Mouse (Mus musculus) C2C12 (cell line): ENCODE results near the gene Zfp975.
"Not testable (repeated sequence)": the region's sequence is repeated elsewhere in the genome, so short reads cannot be mapped to it uniquely, and the experiment has no call there.

Source experiments
- CTCF ChIP-seq: IDR thresholded peaks from one replicate; pipeline ENCODE4 v1.5.1; 2011; ENCODE audit not compliant: control insufficient read depth, insufficient read depth, insufficient read length
- MYOG ChIP-seq: IDR thresholded peaks from one replicate; pipeline ENCODE4 v1.6.1; 2011; ENCODE audit not compliant: control insufficient read depth, insufficient read length; ENCODE audit errors: extremely low read depth
- USF1 ChIP-seq: IDR thresholded peaks from one replicate; pipeline ENCODE4 v1.6.1; 2011; ENCODE audit warnings: low read depth, mild to moderate bottlenecking, control low read depth, moderate library complexity

DNA sequence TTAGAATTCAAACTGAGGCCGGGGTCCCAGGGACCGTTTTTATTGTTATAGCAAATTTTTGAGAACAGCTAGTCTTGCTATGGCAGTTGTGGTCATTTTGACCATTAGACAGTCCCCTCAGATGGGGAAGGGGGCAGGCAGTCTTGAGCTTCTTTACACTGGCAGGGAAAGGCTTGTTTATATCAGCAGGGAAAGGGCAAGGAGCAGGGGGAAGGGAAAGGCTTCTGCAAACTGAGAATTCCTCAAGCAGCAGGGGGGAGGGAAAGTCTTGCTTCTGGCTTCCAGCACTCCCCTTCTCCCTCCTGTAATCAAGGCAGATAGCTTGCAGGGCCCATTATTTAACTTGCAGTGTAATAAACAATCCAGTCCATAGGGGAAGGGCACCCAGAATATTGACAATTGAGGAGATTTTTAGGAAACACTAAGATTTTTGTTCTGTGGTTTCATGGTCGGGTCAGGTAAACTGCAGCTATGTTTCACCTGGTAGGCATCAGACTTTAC is 49.4 kb downstream of the Zfp975 start:
- not testable (repeated sequence) for TF ChIP-seq CTCF, MYOG, USF1
